Mouse (Mus musculus) heart, postnatal 10 days (tissue): ENCODE results near the gene Thrb. TPM values are rescaled to one million over a fixed set of nuclear protein-coding genes. Genes with fewer than 3 reads are reported as not detected.

Experiments used
- DNase-seq, 2 experiments: peaks; one replicate each; pipeline ENCODE4 v3.0.0; 2021
- intact Hi-C: fragments of 180-260 bp; cut with DNase I; formaldehyde crosslinking; loops from one replicate; pipeline ENCODE4 v1.15.1; 2025
- total RNA-seq, 2 experiments: library from RNA; stranded (reverse); gene quantifications; 2 replicates each; pipeline ENCODE4 v1.2.3; 2021

Gene Thrb
- total RNA-seq, 2 experiments from 2014 or later = 8.6 to 10.9 TPM

DNA sequence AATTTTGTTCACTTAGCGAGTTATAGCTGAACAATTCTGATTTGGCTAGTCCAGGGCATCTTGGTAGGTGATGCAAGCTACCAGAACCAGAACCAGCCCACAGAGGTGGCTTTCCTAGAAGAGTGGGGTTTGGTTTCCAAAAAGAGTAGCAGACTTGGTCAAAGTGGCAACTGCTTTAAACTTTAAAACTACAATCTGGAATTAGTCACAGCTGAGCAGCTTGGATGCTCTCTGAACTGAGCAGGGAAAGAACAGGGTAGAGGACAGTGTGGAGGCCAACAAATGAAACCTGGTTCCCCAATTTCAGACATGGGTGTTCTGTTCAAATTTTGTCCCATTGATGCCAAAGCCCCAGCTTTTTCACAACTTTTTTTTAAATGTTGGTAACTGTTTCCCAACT, 93.4 kb downstream of the Thrb start:
- no peak for DNase-seq
- intact Hi-C loops = no loop called here

DNA sequence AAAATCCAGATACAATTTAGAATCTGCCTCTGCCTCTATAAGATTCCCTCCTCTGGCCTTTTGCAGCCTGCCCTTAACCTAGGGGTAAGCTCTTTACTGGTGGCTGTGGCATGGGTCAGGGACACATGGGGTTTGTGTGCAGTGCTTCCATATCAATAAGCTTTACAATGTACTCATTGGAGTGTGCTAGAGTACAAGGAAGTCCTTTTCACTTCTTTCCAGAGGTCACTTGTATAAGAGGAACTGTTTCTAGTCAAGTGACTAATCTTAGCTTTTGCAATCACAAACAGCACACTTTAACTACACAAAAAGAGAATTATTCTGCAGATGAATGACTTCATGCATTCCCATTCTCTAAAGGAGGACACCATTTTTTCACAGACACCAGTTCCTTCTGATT, 96.7 kb downstream of the Thrb start:
- no peak for DNase-seq
- intact Hi-C loops = no loop called here

DNA sequence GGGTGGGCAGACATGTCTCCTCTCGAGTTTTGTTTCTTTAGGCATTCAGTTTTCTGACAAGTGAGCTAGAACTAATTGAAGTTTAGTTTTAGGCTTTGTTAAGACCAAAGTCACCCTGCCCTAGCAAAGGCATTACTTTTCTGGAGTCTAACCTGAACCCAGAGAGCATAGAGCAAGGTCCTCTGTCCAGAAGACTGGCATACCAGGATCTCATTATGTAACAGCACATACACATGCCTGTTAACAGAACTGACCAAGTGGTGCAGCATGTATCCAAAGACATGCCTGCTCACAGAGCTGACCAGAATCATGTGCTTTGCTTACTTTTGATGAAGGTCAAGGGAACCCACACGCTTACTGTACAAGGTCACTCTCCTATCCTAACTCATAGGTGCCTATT, 107.9 kb downstream of the Thrb start:
- DNase-seq = no peak
- intact Hi-C loops = no loop called here

DNA sequence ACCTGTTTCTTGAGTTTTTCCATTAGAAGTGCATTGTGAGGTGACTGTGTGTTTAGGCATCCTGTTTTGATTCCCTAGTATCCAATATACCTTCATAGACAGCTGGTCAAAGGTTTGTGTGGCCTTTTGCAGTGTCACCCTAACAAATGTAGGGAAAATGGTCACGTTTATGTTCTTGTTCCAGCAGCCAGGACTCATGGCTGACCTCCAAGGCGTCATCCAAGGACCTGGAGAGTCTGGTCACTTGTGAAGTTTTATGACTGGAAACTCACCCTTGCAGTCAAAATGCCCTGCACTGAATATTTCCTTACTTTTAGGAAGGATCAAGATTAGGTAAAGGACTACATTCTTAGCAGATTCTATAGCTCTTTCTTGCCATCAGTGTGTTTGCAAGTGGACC, 114.3 kb downstream of the Thrb start:
- intact Hi-C loops = no loop called here
- DNase-seq = no peak

DNA sequence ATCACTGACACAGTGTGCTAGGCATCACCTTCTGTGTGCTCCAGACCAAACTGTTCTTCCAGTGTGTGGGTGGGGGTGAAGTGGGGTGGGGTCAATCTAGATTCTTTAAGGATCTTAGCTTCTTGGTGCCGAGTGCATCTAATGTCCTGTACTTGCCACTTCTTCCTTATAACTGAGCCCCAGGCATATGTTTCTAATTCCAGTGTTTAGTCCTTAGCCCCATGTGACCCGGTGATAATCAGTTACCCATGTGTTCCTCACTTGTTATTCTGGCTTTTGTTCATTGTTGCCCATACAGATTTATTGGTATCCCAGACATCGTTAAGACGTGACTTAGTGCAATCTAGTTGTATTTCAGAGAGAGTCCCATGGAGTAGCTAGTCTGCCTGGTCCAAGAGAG, 121.9 kb downstream of the Thrb start:
- no peak for DNase-seq
- intact Hi-C loops = no loop called here

DNA sequence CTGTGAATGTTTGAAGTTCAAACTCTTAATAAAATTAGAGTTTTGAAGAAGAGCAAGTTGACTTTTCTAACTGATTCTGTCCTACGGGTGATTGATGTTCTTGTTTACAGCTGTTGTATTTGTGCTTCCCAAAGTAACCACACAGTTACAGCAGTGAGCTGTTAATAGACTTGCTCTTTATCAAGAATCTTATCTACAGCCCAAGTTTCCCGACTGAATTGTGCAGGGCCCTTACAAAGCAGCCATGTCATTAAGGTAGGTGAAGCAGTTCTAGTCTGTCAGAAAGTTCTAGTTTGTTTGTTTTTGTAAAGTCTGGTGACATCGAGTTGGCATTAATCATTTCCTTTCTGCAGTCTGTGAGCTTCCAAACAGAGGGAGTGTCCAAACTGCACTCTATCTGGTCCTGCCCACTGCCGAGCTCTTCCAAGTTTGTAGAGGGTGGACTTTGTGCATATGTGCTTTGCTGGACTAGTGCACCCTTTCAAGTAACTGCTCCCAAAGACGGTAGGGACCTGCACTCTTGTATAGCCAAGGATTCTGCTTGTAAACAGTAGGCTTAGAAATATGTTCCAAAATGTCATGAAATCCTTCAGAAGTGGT, 124.2 kb downstream of the Thrb start:
- intact Hi-C loops = no loop called here
- peak; percentile 13 to 15 for DNase-seq

DNA sequence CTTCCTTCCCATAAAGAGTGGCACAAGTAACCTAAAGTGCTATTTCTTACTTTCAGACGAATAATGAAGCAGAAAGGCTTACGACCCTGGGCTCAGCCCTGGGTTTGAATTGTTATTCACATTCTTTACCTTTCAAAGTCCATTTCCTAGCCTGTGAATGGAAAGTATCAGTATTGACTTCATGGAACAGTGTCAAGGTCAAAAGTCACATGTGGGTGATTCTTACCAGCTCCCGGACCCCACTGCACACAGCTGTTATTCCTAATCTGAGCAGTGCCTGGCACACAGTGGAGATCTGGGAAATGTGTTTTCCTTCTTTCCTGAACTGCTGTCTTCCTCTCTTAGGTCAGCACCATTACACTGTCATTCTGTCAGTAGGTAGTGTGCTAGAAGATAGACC, 125.3 kb downstream of the Thrb start:
- DNase-seq = no peak
- intact Hi-C loops = no loop called here

DNA sequence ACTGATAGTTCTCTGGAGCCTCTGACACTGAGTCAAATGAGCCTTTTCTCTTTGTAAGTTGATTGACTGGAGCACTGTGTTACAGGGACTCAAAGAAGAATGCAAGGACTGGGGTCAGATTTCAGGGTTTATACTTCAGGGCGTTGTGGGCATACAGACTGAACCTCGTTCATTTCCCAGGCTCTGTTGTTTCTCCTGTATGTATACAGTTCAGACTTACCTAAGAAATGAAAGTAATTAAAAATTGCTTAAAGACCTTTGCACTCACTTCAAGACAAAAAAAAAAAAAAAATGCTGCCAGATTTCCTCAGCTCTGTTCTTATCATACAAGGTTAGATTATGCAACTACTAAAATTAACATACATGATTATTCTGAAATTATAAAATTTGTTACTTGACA, 126.2 kb downstream of the Thrb start:
- DNase-seq = no peak
- intact Hi-C loops = no loop called here

DNA sequence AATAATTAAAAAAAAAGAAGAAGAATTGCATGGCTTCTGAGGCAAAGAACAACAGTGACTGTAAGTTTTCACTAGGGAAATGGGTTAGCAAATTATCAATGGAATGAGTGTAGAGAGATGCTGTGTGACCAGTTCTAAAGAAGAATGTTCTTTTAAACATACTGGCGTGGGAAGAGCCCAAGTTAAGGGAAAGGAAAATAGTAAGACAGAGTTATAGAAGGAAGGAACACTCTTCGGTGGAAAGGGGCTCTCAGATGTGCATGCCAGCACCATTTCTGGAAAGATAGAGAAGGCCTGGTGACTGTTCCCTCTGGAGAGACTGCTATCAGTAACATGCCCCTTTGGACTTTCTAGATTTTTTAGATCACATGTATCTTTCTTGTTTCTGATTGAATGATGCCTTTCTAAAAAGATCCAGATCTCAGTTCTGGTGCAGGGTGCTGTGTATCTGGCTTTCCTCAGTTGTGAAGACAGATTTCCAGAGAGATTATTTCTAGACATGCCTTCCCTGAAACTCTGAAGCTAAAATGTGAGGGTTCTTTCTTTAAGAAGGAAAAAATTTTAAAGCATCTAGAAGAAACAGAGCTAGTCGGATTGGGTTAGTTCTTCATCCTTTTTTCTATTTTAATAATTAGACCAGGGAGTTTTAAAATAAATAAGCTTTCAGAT, 144.0 kb downstream of the Thrb start:
- no peak for DNase-seq
- intact Hi-C loops = no loop called here

DNA sequence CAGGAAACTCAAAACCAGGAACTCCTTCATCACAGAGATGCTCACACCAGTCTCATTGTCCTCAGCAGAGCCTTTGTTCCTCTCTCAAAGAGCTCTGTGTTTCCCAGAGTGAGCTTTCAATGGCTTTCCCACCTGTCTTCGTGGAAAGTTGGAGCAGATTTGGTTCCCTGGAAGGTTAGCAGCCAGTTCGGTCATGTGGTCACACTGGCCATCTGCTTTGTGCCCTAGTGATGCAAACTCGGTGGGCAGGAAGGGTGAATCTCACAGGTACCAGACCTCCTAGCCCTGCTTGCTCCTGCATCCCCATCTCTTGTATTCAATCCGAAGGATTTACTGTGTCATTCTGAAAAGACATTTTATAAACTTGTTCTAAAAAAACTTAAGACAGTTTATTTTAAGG, 151.0 kb downstream of the Thrb start:
- intact Hi-C loops = no loop called here
- DNase-seq = no peak

DNA sequence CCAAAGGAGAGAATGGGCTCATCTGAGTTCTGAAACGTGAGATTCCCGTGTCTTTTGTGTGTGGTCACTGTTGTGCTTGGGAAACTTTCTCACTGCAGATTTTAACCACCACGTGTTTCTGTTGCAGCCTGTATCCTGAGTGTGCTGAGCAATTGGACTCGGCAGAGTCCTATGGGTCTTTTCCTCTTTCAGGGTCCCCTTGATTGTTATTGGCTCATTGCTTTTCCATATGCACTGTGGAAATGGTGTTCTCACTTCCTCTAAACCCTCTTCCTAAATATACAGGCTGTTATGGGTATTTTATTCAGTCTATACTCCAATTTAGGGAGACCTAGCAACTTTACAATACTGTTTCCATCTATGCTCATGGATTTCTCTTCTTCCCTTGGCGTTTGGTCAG, 152.4 kb downstream of the Thrb start:
- intact Hi-C loops = no loop called here
- DNase-seq = no peak

DNA sequence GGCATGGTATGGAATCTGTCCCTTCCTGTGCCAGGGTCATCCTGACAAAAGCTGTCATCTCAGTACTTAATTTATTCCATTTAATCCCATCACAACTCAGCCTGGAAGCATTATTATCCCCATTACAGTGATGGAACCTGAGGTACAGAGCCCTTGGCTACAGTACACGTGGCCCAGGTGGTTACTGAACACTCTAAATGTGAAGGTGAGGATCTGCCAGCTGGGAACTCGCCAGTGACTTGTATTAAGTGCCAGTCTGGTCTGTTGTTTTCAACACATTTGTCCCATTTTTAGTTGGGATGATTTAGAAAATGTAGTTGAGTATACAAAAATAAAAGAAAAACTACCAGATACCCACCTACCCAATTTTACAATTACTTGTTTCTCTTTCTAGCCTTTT, 155.0 kb downstream of the Thrb start:
- intact Hi-C loops = no loop called here
- DNase-seq = no peak

DNA sequence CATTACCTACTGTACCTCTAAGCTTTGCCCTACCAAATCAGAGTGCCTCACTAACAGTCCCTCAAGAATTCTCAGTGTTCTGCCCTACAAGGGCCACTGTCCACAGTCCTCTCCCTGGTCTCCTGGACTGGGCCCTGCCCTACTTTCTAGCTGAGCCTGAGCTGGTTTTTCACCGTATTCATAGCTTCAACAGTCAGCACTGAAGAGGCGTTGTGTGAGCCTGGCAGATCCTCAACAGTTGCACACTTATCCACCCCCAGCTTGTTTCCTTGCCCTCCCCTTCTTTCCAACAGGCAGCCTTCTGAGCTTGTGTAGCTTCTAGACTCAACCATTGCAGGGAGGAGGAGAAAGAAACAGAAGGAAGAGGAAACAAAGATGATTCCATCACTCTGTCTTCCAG, 158.0 kb downstream of the Thrb start:
- intact Hi-C loops = no loop called here
- no peak for DNase-seq

DNA sequence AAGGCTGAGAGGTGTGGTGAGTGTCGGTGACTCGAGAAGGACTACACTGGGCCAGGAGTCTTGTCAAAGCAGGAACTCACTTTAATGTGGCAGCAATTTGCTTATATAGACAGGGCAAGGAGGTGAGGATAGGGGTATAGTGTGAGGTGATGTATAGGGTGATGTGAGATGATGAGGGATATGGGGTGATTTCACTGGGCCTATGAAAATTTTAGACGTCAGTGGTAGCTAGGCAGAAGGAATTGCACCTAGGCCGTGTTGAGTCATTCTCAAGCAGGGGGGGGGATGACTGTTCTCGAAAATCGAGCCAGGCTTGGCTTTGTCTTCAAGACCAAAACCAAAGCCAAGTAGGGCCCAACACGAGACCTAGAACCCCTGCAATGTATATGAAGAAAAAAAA, 162.7 kb downstream of the Thrb start:
- no peak for DNase-seq
- intact Hi-C loops = no loop called here

DNA sequence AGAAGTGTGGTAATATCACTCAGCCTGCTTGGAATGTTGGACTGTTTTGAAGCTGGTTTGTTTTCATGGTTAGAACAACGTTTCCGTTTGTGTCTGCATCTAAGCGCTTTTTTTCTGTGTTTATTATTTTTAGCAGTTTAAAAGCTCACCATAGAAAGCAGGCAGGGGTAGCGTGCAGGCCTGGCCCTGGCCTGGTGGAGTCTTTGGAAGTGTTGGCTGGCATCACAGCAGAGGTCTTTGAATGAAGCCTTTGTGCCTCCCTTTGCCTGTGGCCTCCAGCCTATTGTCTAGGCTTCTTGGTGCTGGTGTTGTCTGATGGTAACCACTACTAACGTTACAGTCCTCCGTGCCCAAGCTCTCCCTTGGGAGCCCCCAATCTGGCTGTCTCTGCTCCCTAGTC, 167.3 kb downstream of the Thrb start:
- DNase-seq = no peak
- intact Hi-C loops = no loop called here

DNA sequence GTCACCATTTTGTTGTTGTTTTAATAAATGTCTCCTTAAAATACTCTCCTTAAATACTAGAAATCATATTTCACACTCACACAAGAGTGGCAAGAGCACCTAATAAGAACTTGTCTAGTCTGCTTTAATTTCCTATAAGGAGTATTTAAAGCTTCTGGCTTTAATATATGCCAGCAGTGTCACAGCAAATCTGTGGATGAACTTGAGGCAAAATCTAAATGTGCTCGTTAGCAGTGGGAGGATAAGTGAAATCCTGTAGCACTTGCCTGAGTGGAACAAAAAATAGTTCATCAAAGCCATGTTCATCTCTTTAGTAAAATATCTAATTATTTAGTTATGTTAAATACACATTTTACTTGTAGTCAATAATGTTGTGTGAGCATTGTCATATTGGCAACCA, 175.7 kb downstream of the Thrb start:
- no peak for DNase-seq
- intact Hi-C loops = no loop called here

DNA sequence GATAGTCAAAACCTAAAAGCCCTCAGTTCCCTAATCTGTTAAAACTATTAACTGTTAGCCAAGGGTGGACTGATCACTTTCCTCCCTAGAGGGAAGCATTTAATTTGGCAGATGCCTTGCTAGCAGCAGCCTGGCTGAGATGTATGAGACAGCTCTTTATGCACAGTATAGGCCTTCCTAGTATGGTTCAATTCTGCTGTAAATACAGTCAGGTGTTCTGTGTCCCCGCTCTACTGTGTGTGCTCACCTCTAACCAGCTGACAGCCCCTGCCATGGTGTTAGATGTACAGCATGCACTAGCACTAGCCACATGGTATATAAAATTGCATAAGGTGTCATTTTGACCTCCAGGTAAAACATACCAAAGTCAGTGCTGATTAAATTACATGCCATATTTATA, 176.7 kb downstream of the Thrb start:
- DNase-seq = no peak
- intact Hi-C loops = no loop called here

DNA sequence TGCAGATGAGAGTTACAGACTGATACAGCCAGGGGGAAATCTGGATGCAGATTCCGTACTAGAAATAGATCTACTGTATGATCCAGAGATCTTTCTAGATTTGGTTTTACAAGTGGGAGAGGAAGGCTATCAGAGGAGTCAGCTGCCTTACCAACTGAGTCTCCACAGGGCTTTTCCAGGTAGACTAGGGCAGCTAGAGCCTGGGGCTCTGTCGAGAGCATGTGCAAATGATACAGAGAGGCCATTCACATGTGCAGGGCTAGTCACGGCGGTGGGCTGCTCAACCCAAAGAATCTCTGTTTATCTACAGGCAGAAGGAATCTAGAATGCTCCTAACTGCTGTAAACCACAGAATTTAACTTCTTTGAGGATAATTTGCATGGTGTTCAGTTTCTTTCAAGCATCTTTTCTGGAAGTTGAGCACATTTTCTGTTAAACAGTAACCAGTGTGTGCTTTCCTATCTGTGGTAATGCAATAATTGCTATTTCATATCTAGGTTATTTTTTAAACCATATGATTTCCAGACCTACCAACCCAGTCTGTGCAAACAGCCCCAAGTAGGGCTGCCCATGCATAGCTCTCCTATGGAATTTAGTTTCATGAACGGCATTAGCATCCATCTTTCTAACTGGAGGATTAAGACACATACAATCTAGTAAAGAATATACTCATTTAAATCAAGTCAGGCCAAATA, 185.1 kb downstream of the Thrb start:
- intact Hi-C loops = no loop called here
- no peak for DNase-seq

DNA sequence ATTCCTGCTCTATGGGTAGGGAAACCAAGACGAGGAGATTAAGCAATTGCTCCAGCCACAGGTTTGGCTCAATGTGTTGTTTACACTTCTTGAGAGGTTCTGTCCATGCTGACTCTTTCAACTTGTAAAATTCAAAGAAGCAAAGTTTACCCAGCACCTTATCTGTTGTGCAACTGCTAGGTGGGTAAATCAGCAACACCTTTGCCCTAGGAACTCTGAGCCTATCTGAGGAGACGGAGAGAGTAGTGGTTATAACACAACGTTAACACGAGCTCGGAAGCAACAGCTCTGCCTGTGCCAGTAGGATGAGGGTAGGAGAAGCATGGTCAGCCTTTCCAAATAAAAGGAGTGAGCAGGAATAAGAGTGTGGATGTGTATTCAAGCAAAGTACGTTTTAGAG, 185.8 kb downstream of the Thrb start:
- intact Hi-C loops = no loop called here

DNA sequence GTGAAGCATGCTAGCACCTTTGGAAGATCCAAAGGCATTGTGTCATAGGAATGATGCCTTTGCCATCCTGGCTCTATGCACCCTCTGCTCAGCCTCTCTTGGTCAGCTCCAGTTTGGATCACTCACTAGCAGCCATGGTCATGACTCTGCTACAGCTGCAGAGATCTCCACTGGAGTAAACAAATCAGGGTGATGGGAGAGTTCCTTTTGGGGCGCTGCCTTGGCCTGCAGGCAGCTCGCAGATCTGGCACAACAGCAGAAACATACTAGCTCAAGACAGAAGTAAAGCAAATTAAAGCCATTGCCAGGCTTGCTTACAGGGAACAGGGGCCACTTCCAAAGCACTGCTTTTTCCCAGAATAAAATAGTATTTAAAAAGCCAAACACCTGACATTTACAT, 186.6 kb downstream of the Thrb start:
- intact Hi-C loops = no loop called here
- DNase-seq = no peak

More for the DNA sequence above, 185.8 kb downstream of the Thrb start:
- DNase-seq = no peak

DNA sequence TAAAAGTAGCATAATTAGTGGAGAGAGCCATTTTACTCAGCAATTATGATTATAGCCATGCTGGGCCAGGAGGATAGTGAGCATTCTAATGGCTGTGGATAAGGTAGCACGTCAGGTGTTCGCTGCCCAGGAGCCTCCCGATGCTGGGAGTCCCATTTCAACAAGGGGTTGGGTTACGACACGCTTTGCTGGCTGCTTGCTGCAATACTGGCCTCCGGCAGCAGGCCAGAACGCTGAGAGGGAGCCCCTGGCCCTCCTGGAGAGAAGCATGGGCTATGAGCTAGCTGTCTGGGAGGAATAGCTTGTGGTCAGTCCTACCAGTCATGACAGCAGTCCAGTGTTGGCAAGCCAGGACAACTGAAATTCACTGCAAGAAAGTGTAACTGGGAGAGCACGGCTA, 187.2 kb downstream of the Thrb start:
- intact Hi-C loops = no loop called here
- no peak for DNase-seq

DNA sequence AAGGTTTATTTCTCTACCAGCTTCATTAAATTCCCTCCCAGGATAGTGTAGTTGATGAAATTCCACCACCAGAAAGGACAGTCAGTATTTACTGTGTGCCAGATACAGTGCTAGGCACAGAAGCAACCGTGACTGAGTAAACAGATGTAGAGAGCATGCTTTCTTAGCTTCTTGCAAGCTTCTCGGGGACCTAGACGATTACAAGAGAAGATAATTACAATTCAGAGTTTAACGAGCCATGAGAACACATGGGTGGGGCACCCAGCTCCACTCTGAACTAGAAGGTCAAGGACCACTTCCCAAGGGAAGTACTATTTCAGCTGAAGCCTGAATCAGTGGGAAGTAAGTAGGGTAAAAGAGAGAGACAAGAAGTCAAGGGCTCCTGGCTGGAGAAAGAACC, 190.3 kb downstream of the Thrb start:
- DNase-seq = no peak
- intact Hi-C loops = no loop called here

DNA sequence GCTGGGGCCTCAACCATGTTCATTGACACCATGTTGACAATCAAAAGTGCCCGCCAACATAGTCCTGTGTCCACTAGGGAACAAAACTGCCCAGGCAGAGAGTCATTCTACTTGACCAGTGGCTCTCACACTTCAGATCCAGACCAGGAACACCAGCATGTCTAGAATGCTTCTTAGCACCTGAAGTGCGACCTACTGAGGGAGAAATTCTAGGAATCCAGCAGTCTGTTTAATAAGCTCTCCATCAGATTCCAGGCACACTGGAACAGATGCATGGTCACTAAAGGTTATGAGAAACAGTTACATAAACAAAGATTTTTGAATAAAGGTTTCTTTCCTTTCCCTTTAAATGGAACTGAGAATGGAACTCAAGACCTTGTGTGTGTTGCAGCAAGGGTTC, 192.2 kb downstream of the Thrb start:
- DNase-seq = no peak
- intact Hi-C loops = no loop called here
